Mouse (Mus musculus) C2C12 (cell line): ENCODE measurements at regions not wholly inside any gene's neighbourhood (a gene's known extent, or its start where the extent isn't known, plus 50 kb on each side); places are given as distances from the start of the nearest gene placed in this dataset.

Experiments
- CTCF ChIP-seq: IDR thresholded peaks from one replicate; pipeline ENCODE4 v1.5.1; 2011; ENCODE audit not compliant: control insufficient read depth, insufficient read depth, insufficient read length
- MAX ChIP-seq: IDR thresholded peaks from one replicate; pipeline ENCODE4 v1.6.1; 2011; ENCODE audit warnings: mild to moderate bottlenecking, control low read depth
- MYOG ChIP-seq: IDR thresholded peaks from one replicate; pipeline ENCODE4 v1.6.1; 2011; ENCODE audit not compliant: control insufficient read depth, insufficient read length; ENCODE audit errors: extremely low read depth
- USF1 ChIP-seq: IDR thresholded peaks from one replicate; pipeline ENCODE4 v1.6.1; 2011; ENCODE audit warnings: low read depth, mild to moderate bottlenecking, control low read depth, moderate library complexity

DNA sequence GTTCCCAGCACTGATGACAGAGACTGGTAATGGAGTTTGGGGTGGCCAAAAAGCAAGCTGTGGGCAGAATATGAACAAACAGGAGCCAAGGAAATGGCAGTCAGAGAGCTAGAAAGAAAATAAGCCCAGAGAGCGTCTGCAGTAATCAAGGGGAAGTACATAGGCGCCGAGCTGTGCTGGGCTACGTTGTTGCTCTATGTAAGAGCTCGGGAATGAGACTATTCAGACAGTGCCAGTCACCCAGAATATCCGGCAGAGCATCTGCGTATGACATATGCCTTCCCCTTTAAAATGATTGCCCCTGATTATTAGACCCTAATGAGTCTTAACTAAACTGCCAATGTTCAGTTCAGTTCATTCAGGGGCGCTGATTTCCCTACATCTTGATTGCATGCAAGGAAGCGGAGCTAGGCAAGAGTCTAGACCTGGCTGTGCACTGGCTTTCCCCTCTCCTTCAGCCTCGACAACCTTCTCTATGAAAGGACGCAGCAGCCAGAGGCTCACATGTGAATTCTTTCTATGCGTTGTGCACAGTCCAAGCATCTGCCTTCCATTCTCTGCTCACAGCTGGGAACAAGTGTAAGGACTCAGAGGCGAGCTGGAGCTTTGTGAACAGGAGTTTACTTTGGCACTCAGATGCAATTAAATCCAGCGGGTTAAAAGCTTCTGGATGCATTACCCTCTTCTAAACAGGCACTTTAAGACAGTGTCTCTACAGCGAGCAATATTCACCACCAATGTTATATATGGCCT is 125.7 kb upstream of the Gdf10 start:
- TF ChIP-seq CTCF (no peak), USF1 (no peak), MYOG (no peak), MAX (no peak)
